Comparison of ENCODE assay signal across 17 mouse cellular contexts in genomic region chr14:31854667-31855066, GRCm38 (mm10). TPM values are rescaled to one million over a fixed set of nuclear protein-coding genes. Genes with fewer than 3 reads are reported as not detected.
A peak's percentile ranks its signal among the peaks of the same experiment; 100 is the strongest.
DNase-seq lines count a peak whose midpoint lies in the region; ATAC-seq and TF ChIP-seq lines count a peak whose summit lies in the region.
"Had no signal": no experiment of that assay in that cellular context is flagged by ENCODE, and none has a peak within 500 bp of the region (broad histone marks: within the 10 kb centered on the region; RNA-seq: fewer than 3 reads in every experiment).

No protein-coding gene starts in this region.

- no peaks in the 10 kb centered on the region for H3K4me1 ChIP-seq in hindbrain, postnatal 0 days (ENCODE audit: insufficient read depth, low read length)
- no peaks in the 10 kb centered on the region for H3K4me1 ChIP-seq in hindbrain, embryonic 14.5 days (replicated peaks; ENCODE audit: control insufficient read depth, insufficient read depth, low read length)
- H3K4me1 ChIP-seq in liver, embryonic 12.5 days, result no peaks in the 10 kb centered on the region
- H3K4me1 ChIP-seq: hindbrain, embryonic 13.5 days; lung, embryonic 15.5 days had no signal

- no peak overlapping the region for H3K4me3 ChIP-seq in hindbrain, postnatal 0 days (ENCODE audit: low read length)
- H3K4me3 ChIP-seq in hindbrain, embryonic 14.5 days (replicated peaks; ENCODE audit: low read length), result no peak overlapping the region
- no peak overlapping the region for H3K4me3 ChIP-seq in liver, embryonic 12.5 days
- H3K4me3 ChIP-seq: embryonic facial prominence, embryonic 12.5 days; heart, adult 2 months; hindbrain, embryonic 13.5 days; lung, embryonic 15.5 days had no signal

- no peak overlapping the region for H3K4me2 ChIP-seq in hindbrain, postnatal 0 days (ENCODE audit: low read depth, low read length)
- no peak overlapping the region for H3K4me2 ChIP-seq in hindbrain, embryonic 14.5 days (replicated peaks)
- no peak overlapping the region for H3K4me2 ChIP-seq in liver, embryonic 12.5 days
- H3K4me2 ChIP-seq: embryonic facial prominence, embryonic 12.5 days; hindbrain, embryonic 13.5 days; lung, embryonic 15.5 days had no signal

- 53% methylated on average over 4 of the region's 4 CpGs for WGBS in hindbrain, postnatal 0 days
- WGBS in hindbrain, embryonic 14.5 days, result 69% methylated on average over 4 of the region's 4 CpGs
- WGBS in liver, embryonic 12.5 days (ENCODE audit: insufficient replicate concordance), result 59% methylated on average over 4 of the region's 4 CpGs

- no peak for ATAC-seq in hindbrain, postnatal 0 days
- ATAC-seq in hindbrain, embryonic 14.5 days (ENCODE audit: low FRiP score), result no peak
- ATAC-seq in liver, embryonic 12.5 days, result no peak

- no peak overlapping the region for H3K27ac ChIP-seq in hindbrain, postnatal 0 days
- no peak overlapping the region for H3K27ac ChIP-seq in hindbrain, embryonic 14.5 days
- no peak overlapping the region for H3K27ac ChIP-seq in liver, embryonic 12.5 days
- H3K27ac ChIP-seq: embryonic facial prominence, embryonic 12.5 days; heart, adult 2 months; hindbrain, embryonic 13.5 days; lung, embryonic 15.5 days; stomach, postnatal 0 days had no signal

- H3K9me3 ChIP-seq in hindbrain, postnatal 0 days (ENCODE audit: low read length), result no peaks in the 10 kb centered on the region
- H3K9me3 ChIP-seq in hindbrain, embryonic 14.5 days (ENCODE audit: control insufficient read depth, low read length), result no peaks in the 10 kb centered on the region
- H3K9me3 ChIP-seq in liver, embryonic 12.5 days (replicated peaks), result no peaks in the 10 kb centered on the region
- H3K9me3 ChIP-seq: embryonic facial prominence, embryonic 12.5 days; hindbrain, embryonic 13.5 days; lung, embryonic 15.5 days had no signal

- H3K27me3 ChIP-seq in hindbrain, postnatal 0 days (ENCODE audit: insufficient read depth, low read length), result no peaks in the 10 kb centered on the region
- H3K27me3 ChIP-seq in hindbrain, embryonic 14.5 days (ENCODE audit: control insufficient read depth, insufficient read depth, low read length), result no peaks in the 10 kb centered on the region
- H3K27me3 ChIP-seq in liver, embryonic 12.5 days (replicated peaks), result no peaks in the 10 kb centered on the region
- H3K27me3 ChIP-seq: embryonic facial prominence, embryonic 12.5 days; hindbrain, embryonic 13.5 days; lung, embryonic 15.5 days had no signal

- TF ChIP-seq CTCF in hindbrain, postnatal 0 days (IDR thresholded peaks at IDR 0.05; ENCODE audit: low read depth), result no peak

- H3K9ac ChIP-seq in hindbrain, postnatal 0 days (replicated peaks; ENCODE audit: low read length), result no peak overlapping the region
- H3K9ac ChIP-seq in hindbrain, embryonic 14.5 days, result no peak overlapping the region
- H3K9ac ChIP-seq in liver, embryonic 12.5 days, result no peak overlapping the region
- H3K9ac ChIP-seq: embryonic facial prominence, embryonic 12.5 days; hindbrain, embryonic 13.5 days; lung, embryonic 15.5 days had no signal

- peak; percentile 40 to 55 for DNase-seq in cerebellum, postnatal 14 days
- no peak for DNase-seq in cerebellum, adult 8-10 months
- peak; percentile 12 for DNase-seq in hindbrain, postnatal 0 days (ENCODE audit: low spot score)
- DNase-seq in hindbrain, embryonic 14.5 days (ENCODE audit: low spot score), result no peak
- peak; percentile 19 to 58 for DNase-seq in left cerebral cortex, adult 18-20 months (ENCODE audit: low spot score in 2 of 2)
- peak; percentile 41 for DNase-seq in right cerebral cortex, postnatal 25 days
- DNase-seq in MN1 (ENCODE audit: low spot score), result no peak
- DNase-seq: adrenal gland, postnatal 36 days; heart, adult 2 months; kidney, adult 18-20 months; kidney, postnatal 25 days; midbrain, embryonic 14.5 days had no signal

- no peaks in the 10 kb centered on the region for H3K36me3 ChIP-seq in hindbrain, postnatal 0 days (ENCODE audit: insufficient read depth, low read length)
- H3K36me3 ChIP-seq in hindbrain, embryonic 14.5 days (replicated peaks; ENCODE audit: control insufficient read depth, insufficient read depth), result no peaks in the 10 kb centered on the region
- H3K36me3 ChIP-seq in liver, embryonic 12.5 days, result no peaks in the 10 kb centered on the region
- H3K36me3 ChIP-seq: embryonic facial prominence, embryonic 12.5 days; hindbrain, embryonic 13.5 days; lung, embryonic 15.5 days had no signal

RNA-seq across cellular contexts. Expression of gene Ankrd28, which starts 24.2 kb away (rescaled TPM):
- 21.9 and 24.9 TPM in 2 replicates for total RNA-seq in hindbrain, postnatal 0 days (2014; rRNA removed)
- 8.1 and 8.5 TPM in 2 replicates for polyA plus RNA-seq in hindbrain, postnatal 0 days (2015; fragmentation: Nextera tagmentation; extraction: Ambion mirVana)
- polyA plus RNA-seq in hindbrain, embryonic 14.5 days (2014; fragmentation: Nextera tagmentation; extraction: Ambion mirVana), result 14.7 and 15.3 TPM in 2 replicates
- total RNA-seq in left cerebral cortex, adult 18-20 months (2021), result 10 to 100 TPM; 47.4 to 53.5 TPM
- 6.2 and 6.6 TPM in 2 replicates for polyA plus RNA-seq in liver, embryonic 12.5 days (2016; fragmentation: Nextera tagmentation; extraction: Ambion mirVana)

Comparison
In these comparisons a context has a peak if more than half of its experiments do, and no peak if none do; other contexts are left out.
1. DNase-seq: peak in cerebellum, postnatal 14 days (2 of 2), hindbrain, postnatal 0 days (single experiment), left cerebral cortex, adult 18-20 months (2 of 2) and right cerebral cortex, postnatal 25 days (single experiment); none in cerebellum, adult 8-10 months (single experiment), hindbrain, embryonic 14.5 days (single experiment) and MN1 (single experiment).